Mouse (Mus musculus) cerebellum, postnatal 14 days (tissue): ENCODE measurements at regions not wholly inside any gene's neighbourhood (a gene's known extent, or its start where the extent isn't known, plus 50 kb on each side); places are given as distances from the start of the nearest gene placed in this dataset.

Experiments used
- DNase-seq, 2 experiments: peaks; one replicate each; pipeline ENCODE4 v3.0.0; 2021; ENCODE audit warnings: mixed read lengths in 2 of 2

GRCm38 (mm10) chr9:30520116-30520515 is 93.2 kb downstream of the Snx19 start:
- no peak for DNase-seq

GRCm38 (mm10) chr9:30519231-30519630 is 92.3 kb downstream of the Snx19 start:
- DNase-seq = peak; percentile 45 to 67
